Mouse (Mus musculus) hindbrain, embryonic 16.5 days (tissue): ENCODE data around the gene Gpx6. TPM values are rescaled to one million over a fixed set of nuclear protein-coding genes. Genes with fewer than 3 reads are reported as not detected.

ENCODE experiments used
- ATAC-seq: fragments of 200-750 bp; cut with Nextera tagmentation; 2 replicates; pipeline ENCODE4 v1.8.0; 2017; ENCODE audit warnings: moderate TSS enrichment, moderate library complexity
- H3K27ac ChIP-seq: fragments of 300-500 bp; sonication (generic); 2 replicates; pipeline ENCODE4 v1.5.1; 2014; ENCODE audit warnings: low read depth, mild to moderate bottlenecking, control low read depth, low read length, moderate library complexity
- H3K27me3 ChIP-seq: fragments of 300-500 bp; sonication (generic); replicated peaks from 2 replicates; pipeline ENCODE4 v1.6.1; 2014; ENCODE audit warnings: low read length; ENCODE audit not compliant: control insufficient read depth, insufficient read depth
- H3K36me3 ChIP-seq: fragments of 300-500 bp; sonication (generic); 2 replicates; pipeline ENCODE4 v1.6.1; 2014; ENCODE audit warnings: mild to moderate bottlenecking, low read length, moderate library complexity, mixed read lengths; ENCODE audit not compliant: control insufficient read depth, insufficient read depth
- H3K4me1 ChIP-seq: fragments of 300-500 bp; sonication (generic); 2 replicates; pipeline ENCODE4 v1.6.1; 2014; ENCODE audit warnings: low read depth, low read length; ENCODE audit not compliant: control insufficient read depth, insufficient read depth
- H3K4me2 ChIP-seq: fragments of 300-500 bp; sonication (generic); 2 replicates; pipeline ENCODE4 v1.6.1; 2014; ENCODE audit warnings: mild to moderate bottlenecking, low read length, control low read depth, moderate library complexity
- H3K4me3 ChIP-seq: fragments of 300-500 bp; sonication (generic); 2 replicates; pipeline ENCODE4 v1.5.1; 2014; ENCODE audit warnings: mild to moderate bottlenecking, low read length, control low read depth, moderate library complexity
- H3K9ac ChIP-seq: fragments of 300-500 bp; sonication (generic); 2 replicates; pipeline ENCODE4 v1.6.1; 2014; ENCODE audit warnings: low read depth, mild to moderate bottlenecking, control low read depth, low read length, moderate library complexity
- H3K9me3 ChIP-seq: fragments of 300-500 bp; sonication (generic); 2 replicates; pipeline ENCODE4 v1.6.1; 2014; ENCODE audit warnings: mild to moderate bottlenecking, low read length, moderate library complexity; ENCODE audit not compliant: control insufficient read depth
- WGBS: fragments of 180-500 bp; shearing (Covaris S2); extraction: QIAGEN DNeasy Blood & Tissue Kit; methylation state at CpG from one replicate; pipeline ENCODE4 v1.1.7; 2014; 5-methylcytosine and 5-hydroxymethylcytosine counted together
- polyA plus RNA-seq: library from polyadenylated mRNA; unstranded; fragments of >200 nt; fragmentation: Nextera tagmentation; extraction: Ambion mirVana; gene quantifications from 2 replicates; pipeline ENCODE4 v1.2.1, GENCODE M21; 2015

The Gpx6 gene
- polyA plus RNA-seq, 1 experiment from 2014 or later, result 0.64 TPM

DNA sequence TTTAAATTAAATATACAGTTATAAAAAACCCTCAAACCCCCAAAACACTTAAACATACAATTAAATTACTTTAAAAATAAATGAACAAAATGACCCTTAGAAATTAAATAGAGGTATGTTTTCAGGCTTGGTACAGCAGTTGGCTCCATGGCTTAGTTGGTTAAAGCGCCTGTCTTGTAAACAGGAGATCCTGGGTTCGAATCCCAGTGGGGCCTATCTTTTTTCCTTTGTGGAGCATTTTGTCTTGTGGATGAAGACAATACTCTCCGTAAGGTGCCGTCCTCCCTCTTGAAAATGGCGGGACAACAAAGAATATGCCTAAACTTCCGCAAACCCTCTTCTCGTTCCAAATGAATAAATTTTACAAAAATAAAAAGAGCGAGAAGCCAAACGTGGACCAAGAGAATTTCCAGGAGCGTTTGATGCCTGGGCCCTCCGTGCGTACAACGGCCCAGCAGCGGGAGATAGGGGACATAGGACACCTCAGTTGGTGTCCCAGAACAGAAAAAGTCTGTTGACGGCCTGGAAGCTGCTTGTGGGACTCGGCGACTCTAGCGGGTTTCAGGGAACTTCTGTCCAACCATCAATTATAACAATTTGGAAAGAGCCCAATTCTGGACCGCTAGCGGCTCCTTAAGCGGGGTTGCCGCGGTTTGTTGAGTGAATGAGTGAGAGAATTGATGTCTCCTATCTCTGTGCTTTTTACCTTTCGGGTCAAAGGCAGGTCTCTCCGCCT is 35.9 kb upstream of the Gpx6 start:
- Histone ChIP-seq H3K36me3 (no peaks in the 10 kb centered on the region), H3K4me2 (peak overlapping the region; percentile 89), H3K4me1 (peaks cover 8% of the 10 kb centered on the region), H3K9me3 (no peaks in the 10 kb centered on the region), H3K27me3 (no peaks in the 10 kb centered on the region), H3K4me3 (peak overlapping the region; percentile 72), H3K9ac (peak overlapping the region; percentile 68), H3K27ac (peak overlapping the region; percentile 29; the same call in 1 of the 2 replicates)
- under 1% methylated on average over 25 of the region's 25 CpGs for WGBS
- ATAC-seq, result peak; percentile 88

DNA sequence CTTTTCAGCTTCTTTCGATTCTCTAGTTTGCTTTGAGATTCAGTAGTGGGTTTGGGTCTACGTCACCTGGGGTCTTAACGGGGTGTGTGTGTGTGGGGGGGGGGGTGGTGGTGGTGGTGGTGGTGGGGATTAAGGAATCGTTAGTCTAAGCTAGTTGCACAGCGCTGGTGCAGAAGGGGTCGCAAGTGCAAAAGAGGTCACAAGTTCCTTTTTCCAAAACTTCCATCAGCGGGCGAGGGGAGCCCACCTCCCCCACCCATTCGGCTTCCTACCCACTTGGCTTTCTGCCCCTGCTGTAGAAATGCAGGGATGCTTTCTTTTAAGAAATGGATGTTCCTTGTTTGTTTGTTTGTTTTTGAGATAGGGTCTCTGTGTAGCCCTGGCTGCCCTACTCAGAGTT is 35.4 kb upstream of the Gpx6 start:
- Histone ChIP-seq H3K4me3 (peak overlapping the region; percentile 72), H3K9me3 (no peaks in the 10 kb centered on the region), H3K36me3 (no peaks in the 10 kb centered on the region), H3K9ac (peak overlapping the region; percentile 68), H3K27me3 (no peaks in the 10 kb centered on the region), H3K4me1 (peaks cover 8% of the 10 kb centered on the region), H3K4me2 (peak overlapping the region; percentile 89), H3K27ac (no peak overlapping the region)
- WGBS, result 0% methylated on average over 9 of the region's 9 CpGs
- no peak for ATAC-seq

DNA sequence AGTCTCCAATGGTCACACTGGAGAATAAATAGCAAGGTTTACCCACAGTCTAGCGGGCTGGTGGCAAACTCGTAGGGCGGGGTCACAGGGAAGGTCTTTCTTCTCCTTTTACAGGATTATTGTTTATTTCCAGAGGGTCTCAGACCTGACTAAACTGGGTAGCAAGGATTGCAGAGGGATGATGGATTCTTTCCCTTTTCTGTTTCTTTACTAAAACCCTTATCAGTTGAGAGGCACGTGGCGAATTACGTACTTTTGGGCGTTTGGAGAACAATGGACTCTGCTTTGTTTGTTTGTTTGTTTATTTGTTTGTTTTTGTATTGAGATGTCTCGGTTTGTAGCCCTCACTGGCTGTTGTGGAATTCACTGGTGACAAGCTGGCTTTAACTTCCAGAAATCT is 32.8 kb upstream of the Gpx6 start:
- ATAC-seq, result 0 out of 2 replicates have a peak, but pooled peaks have one; percentile 4
- no peaks in the 10 kb centered on the region for H3K36me3 ChIP-seq
- no peaks in the 10 kb centered on the region for H3K9me3 ChIP-seq
- H3K4me2 ChIP-seq, result peak overlapping the region; percentile 63
- WGBS, result 7% methylated on average over 8 of the region's 8 CpGs
- no peaks in the 10 kb centered on the region for H3K27me3 ChIP-seq
- no peak overlapping the region for H3K9ac ChIP-seq
- H3K27ac ChIP-seq, result no peak overlapping the region
- peak overlapping the region; percentile 47 for H3K4me3 ChIP-seq
- H3K4me1 ChIP-seq, result peaks cover 8% of the 10 kb centered on the region

DNA sequence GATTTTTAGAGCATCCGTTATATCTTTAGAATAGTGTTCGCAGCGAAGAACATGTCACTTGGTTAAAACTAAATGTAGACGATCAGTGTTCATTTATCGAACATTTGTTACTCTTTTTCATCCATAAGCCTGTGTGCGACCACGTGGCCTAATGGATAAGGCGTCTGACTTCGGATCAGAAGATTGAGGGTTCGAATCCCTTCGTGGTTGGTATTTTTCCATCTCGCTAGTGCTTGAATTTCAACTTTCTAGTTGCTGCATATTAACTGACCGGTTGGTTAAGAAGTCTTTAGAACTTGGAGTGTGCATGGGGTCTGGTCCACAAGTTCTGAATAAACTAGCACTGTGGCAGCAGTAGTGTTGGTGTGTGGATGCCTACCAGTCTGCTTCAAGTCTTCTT is 32.4 kb upstream of the Gpx6 start:
- ATAC-seq, result peak; percentile 69
- no peak overlapping the region for H3K9ac ChIP-seq
- peak overlapping the region; percentile 63 for H3K4me2 ChIP-seq
- H3K4me1 ChIP-seq, result peaks cover 8% of the 10 kb centered on the region
- H3K9me3 ChIP-seq, result no peaks in the 10 kb centered on the region
- H3K36me3 ChIP-seq, result no peaks in the 10 kb centered on the region
- WGBS, result under 1% methylated on average over 13 of the region's 13 CpGs
- no peaks in the 10 kb centered on the region for H3K27me3 ChIP-seq
- no peak overlapping the region for H3K27ac ChIP-seq
- peak overlapping the region; percentile 47 for H3K4me3 ChIP-seq

DNA sequence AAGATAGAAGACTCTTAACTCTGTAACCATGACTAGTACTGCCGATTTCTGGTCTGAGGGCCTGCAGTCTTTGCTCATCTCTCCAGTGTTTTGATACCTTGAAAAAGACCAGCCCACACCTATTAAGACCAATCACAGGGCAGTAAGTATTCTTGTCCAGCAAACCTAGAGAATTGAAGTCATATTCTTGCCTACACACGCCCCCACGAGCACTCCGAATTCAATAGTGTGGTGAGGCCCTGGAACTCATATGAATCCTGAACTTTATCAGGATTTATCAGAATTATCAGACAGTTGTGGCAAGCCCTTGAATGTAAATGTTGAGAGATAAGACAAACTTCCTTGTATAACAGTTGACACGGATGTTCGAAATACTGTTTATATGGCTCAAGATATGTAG is 19.3 kb upstream of the Gpx6 start, which contains the start of gene Gpx5:
Gene Gpx5, minus strand, starts transcription at position 101 of the 400 bp plus-strand sequence.
- no peaks in the 10 kb centered on the region for H3K9me3 ChIP-seq
- H3K4me3 ChIP-seq, result no peak within 1 kb of the TSS
- H3K4me1 ChIP-seq, result no peaks in the 10 kb centered on the region
- no peaks in the 10 kb centered on the region for H3K36me3 ChIP-seq
- WGBS, result 95% methylated on average over 6 of the region's 6 CpGs
- no peak within 1 kb of the TSS for H3K9ac ChIP-seq
- no peaks in the 10 kb centered on the region for H3K27me3 ChIP-seq
- H3K27ac ChIP-seq, result no peak within 1 kb of the TSS
- no peak within 1 kb of the TSS for H3K4me2 ChIP-seq
- ATAC-seq, result no peak

DNA sequence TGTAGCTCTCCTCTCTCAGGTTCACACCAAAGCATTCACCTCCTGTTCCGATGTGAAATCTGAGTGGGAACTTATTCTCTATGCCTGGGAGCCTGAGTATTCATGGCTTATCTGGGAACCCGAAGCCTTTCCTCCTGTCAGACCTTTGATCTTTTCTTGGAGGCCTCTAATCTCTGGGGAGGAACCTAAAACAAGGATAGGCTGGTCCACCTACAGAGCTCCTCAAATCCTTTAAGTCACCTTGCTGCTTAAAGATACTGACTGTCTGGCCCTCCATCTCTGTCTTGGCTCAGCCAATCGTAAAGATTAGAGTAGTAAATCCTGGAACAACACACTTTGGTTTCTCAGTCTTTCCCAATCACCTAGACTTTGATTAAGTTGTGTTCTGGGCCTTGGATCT is 13.4 kb upstream of the Gpx6 start:
- no peak overlapping the region for H3K4me3 ChIP-seq
- no peak for ATAC-seq
- no peaks in the 10 kb centered on the region for H3K27me3 ChIP-seq
- no peaks in the 10 kb centered on the region for H3K9me3 ChIP-seq
- H3K36me3 ChIP-seq, result no peaks in the 10 kb centered on the region
- no peak overlapping the region for H3K4me2 ChIP-seq
- no peak overlapping the region for H3K9ac ChIP-seq
- 64% methylated on average over 3 of the region's 3 CpGs for WGBS
- no peak overlapping the region for H3K27ac ChIP-seq
- no peaks in the 10 kb centered on the region for H3K4me1 ChIP-seq

DNA sequence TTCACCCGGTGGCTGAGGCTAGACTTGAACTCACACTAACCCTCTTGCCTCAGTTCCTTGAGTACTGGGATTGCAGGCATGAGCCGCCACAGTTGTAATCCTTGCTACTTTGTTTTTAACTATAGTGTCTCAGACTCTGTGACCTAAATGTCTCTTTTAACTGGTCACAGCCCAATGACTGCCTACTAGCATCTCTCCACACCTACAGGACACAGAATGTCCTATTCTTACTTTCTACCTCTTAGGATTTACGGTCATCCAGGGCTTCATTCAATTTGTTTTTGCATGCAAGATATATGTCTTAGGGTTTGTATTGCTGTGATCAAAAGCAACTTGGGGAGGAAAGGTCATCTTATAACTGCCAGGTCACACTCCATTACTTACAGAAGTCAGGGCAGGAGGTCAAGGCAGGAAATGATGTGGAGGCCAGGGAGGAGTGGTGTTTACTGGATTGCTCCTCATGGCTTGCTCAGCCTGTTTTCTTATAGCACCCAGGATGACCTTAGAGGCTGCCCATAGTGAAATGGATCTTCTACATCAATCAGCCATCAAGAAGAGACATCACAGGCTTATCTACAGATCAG is 7.3 kb upstream of the Gpx6 start:
- Histone ChIP-seq H3K27ac (no peak overlapping the region), H3K4me2 (no peak overlapping the region), H3K4me3 (no peak overlapping the region), H3K36me3 (no peaks in the 10 kb centered on the region), H3K27me3 (no peaks in the 10 kb centered on the region), H3K9me3 (no peaks in the 10 kb centered on the region), H3K4me1 (no peaks in the 10 kb centered on the region), H3K9ac (no peak overlapping the region)
- no peak for ATAC-seq
- WGBS, result 79% methylated on average over 3 of the region's 3 CpGs

DNA sequence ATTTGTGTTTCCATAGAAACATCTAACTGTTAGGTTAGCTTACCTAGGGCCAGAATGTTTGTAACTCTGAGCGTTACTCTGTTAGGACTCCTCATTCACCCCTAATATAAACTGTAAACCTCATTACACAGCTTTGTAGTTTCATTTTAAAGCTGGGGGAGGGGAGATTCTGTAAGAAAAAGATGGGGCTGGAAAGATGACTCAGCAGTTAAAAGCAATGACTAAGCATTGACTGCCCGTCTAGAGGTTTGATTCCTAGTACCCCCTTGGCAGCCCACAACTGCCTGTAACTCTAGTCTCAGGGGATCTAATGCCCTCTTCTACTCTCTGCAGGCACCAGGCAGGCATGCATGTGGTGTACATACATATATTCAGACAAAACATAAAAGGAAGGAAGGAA is 2.1 kb upstream of the Gpx6 start:
- no peak overlapping the region for H3K27ac ChIP-seq
- no peak overlapping the region for H3K9ac ChIP-seq
- H3K4me1 ChIP-seq, result no peaks in the 10 kb centered on the region
- no peaks in the 10 kb centered on the region for H3K9me3 ChIP-seq
- H3K27me3 ChIP-seq, result no peaks in the 10 kb centered on the region
- no peak for ATAC-seq
- no peaks in the 10 kb centered on the region for H3K36me3 ChIP-seq
- H3K4me3 ChIP-seq, result no peak overlapping the region
- H3K4me2 ChIP-seq, result no peak overlapping the region
- 62% methylated on average over 2 of the region's 2 CpGs for WGBS

DNA sequence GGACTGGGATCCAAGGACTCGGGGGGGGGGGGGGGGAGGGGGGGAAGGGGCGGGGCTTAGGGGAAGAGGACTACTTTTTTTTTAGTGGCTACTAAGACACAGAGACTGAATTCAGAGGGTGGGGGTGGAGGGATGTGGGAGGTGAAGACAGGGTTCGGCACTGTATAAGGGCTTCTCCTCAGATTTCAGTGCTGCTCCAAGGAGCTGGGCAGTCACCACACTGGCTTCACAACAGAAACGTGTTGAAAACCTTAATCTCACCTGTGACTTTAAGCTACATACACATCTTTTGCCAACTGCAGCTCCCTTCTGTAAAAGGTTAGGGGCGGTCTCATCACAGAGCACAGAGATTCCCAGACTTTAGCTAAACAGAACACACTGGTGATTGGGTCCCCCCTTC is 929 bp downstream of the Gpx6 start:
- Histone ChIP-seq H3K9me3 (no peaks in the 10 kb centered on the region), H3K36me3 (no peaks in the 10 kb centered on the region), H3K4me1 (no peaks in the 10 kb centered on the region), H3K27ac (no peak overlapping the region), H3K9ac (no peak overlapping the region), H3K4me2 (no peak overlapping the region), H3K27me3 (no peaks in the 10 kb centered on the region), H3K4me3 (no peak overlapping the region)
- no peak for ATAC-seq
- WGBS, result 39% methylated on average over 4 of the region's 5 CpGs
